Mouse (Mus musculus) heart, postnatal 14 days (tissue): Measurements from ENCODE around the gene Ovol3. TPM values are rescaled to one million over a fixed set of nuclear protein-coding genes. Genes with fewer than 3 reads are reported as not detected.

Experiments
- DNase-seq, 2 experiments: peaks; one replicate each; pipeline ENCODE4 v3.0.0; 2021 to 2022
- intact Hi-C: fragments of 180-260 bp; cut with DNase I; formaldehyde crosslinking; loops from one replicate; pipeline ENCODE4 v1.15.1; 2025
- total RNA-seq, 2 experiments: library from RNA; stranded (reverse); gene quantifications; 2 replicates each; pipeline ENCODE4 v1.2.3; 2021

Ovol3 gene
- total RNA-seq, 2 experiments from 2014 or later = not detected

DNA sequence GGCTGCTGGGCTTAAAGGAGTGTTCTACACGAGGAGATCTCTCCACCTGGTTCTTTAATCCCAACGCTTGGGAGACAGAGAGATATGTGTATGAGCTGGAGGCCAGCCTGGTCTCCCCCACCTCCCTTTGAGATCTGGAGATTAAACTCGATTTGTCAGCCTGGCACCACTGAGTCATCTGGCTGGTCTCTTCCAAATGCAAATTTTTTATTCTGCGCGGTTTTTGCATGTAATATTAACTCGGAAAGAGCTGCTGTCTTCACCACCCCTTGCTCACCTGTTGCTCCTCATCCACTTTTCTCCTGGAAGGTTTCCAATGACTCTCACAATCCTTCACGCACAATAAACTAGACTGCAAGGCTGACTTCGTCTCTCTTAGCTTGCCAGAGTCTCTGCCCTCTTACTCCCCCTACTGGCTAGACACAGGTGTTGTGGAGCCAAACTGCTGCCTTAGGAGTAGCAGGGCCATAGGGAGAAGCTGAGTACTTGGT, 37.0 kb downstream of the Ovol3 start, which contains the start of gene Capns1:
Gene Capns1 (minus strand): TSS at position 331 of the 491 bp plus-strand sequence.
- peak; percentile 58 to 74 for DNase-seq
- intact Hi-C loops = loop anchor here (2.0 kb wide), 1 partner anchor 14 kb away; the partner anchor contains the start of gene Cox7a1

GRCm38 (mm10) chr7:30197592-30198129, 37.9 kb downstream of the Ovol3 start:
- intact Hi-C loops = loop anchor here (2.0 kb wide), 1 partner anchor 13 kb away; the partner anchor contains the start of gene Cox7a1
- DNase-seq = no peak

- intact Hi-C loops = no loop called here
- DNase-seq = no peak
Measured at GRCm38 (mm10) chr7:30196171-30196570, 39.4 kb downstream of the Ovol3 start.

DNA sequence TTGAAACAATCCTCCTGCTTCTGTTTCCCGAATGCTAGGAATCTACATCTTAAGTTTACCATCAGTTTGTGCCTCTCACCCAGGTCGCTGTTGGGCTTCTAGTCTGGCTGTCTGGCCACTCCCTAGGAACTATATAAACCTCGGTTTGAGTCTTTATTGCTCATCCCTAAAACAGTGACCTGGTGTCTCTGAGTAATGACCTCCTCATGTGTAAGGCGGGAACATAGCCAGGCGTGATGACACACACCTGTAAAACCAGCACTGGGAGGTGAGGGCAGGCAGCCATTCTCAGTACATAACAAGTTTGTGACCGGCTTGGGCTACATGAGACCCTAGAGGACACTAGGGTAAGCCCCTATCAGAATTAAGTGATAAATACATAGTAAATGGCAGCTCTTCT, 40.1 kb downstream of the Ovol3 start:
- intact Hi-C loops = no loop called here

GRCm38 (mm10) chr7:30194884-30195283, 40.6 kb downstream of the Ovol3 start:
- intact Hi-C loops = no loop called here
- DNase-seq = peak; percentile 97 to 98

More for the DNA sequence above, 40.1 kb downstream of the Ovol3 start:
- no peak for DNase-seq

GRCm38 (mm10) chr7:30194101-30194831, 41.3 kb downstream of the Ovol3 start:
- peak; percentile 57 to 70 for DNase-seq

GRCm38 (mm10) chr7:30193581-30194100, 41.9 kb downstream of the Ovol3 start:
- intact Hi-C loops = no loop called here
- peak; percentile 75 to 79 for DNase-seq

More at GRCm38 (mm10) chr7:30194101-30194831, 41.3 kb downstream of the Ovol3 start:
- intact Hi-C loops = no loop called here

- intact Hi-C loops = no loop called here
- no peak for DNase-seq
Measured at GRCm38 (mm10) chr7:30193013-30193412, 42.5 kb downstream of the Ovol3 start.

GRCm38 (mm10) chr7:30192088-30192487, 43.4 kb downstream of the Ovol3 start:
- intact Hi-C loops = no loop called here

GRCm38 (mm10) chr7:30189116-30189491, 46.4 kb downstream of the Ovol3 start:
- no peak for DNase-seq
- intact Hi-C loops = no loop called here

More at GRCm38 (mm10) chr7:30192088-30192487, 43.4 kb downstream of the Ovol3 start:
- no peak for DNase-seq

DNA sequence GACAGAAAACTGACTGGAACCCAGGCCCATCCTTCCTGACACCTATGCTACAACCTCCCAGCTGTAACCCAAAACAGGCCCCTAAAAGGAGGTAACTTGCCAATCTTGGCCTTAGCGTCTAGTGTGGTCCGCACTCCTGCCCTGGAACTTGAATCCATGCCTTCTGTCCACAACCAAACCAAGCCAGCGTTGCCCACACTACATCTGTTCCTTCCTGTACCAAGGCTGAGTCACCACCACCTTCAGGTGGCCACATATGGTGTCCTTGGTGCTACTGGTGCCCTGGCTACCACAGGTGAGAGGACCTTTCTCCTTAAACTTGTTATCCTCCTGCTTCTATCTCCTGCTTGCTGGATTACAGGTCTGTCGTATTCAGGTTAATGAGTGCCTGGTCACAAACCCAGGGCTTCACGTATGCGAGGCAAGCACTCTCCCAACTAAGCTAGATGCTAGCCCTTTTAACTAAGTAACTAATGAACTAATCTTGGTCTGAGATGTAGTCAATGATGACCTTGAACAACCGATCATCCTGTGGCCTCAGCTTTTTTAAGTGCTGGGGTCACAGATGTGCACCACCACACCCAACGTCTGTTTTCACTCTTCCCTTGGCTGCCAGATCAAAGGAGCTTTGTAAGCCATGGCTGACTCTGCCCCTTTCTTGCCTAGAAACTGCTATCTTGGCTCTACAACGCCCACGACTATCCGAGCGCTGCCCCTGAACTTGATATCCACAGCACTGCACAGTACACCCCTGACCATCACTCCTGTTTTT, 47.0 kb downstream of the Ovol3 start:
- DNase-seq = no peak
- intact Hi-C loops = no loop called here

GRCm38 (mm10) chr7:30184641-30185348, 50.7 kb downstream of the Ovol3 start:
- no peak for DNase-seq
- intact Hi-C loops = loop anchor here (2.0 to 5.0 kb wide), 2 partner anchors 14 to 33 kb away; partner anchors contain the start of gene Capns1

DNA sequence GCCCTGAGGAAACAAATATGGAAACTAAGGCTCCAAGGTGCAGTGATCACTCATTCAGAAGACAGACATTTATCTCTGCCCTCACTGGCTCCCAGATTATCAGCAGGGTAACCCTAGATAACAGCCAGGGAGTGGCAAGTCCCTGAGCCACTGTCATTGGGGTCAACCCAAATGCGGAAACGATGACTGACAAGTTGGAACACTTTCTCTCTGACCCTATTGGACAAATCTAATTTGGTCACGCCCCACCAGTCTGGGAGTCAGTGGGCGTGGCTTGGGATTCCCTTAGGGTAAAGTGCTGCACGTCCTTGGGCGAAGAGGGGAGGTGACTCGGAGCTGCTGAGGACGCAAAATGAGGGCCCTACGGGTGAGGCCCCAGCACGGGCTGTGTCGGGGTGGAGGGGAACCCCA, 51.6 kb downstream of the Ovol3 start, which contains the start of gene Cox7a1:
Gene Cox7a1 (plus strand): TSS at position 266 of the 411 bp plus-strand sequence.
- intact Hi-C loops = loop anchor here (2.0 to 5.0 kb wide), 2 partner anchors 15 to 33 kb away; partner anchors contain the start of gene Capns1
- peak; percentile 87 to 93 for DNase-seq

Other genes starting within 250 kb of the Ovol3 start
- gene Zfp14, start 184.3 kb downstream of the Ovol3 start, total RNA-seq = 1 to 10 TPM; 2.2 to 3.3 TPM
- gene Zfp82, start 162.8 kb downstream of the Ovol3 start, total RNA-seq = 1 to 10 TPM; 2.0 to 2.1 TPM
- gene Gm26920, start 145.3 kb downstream of the Ovol3 start, total RNA-seq = not detected
- 1 to 10 TPM; 1.5 to 1.8 TPM for gene Zfp566, start 145.2 kb downstream of the Ovol3 start, total RNA-seq
- 10 to 100 TPM; 35.9 to 40.9 TPM for gene Zfp260, start 140.9 kb downstream of the Ovol3 start, total RNA-seq
- gene Zfp382, start 113.8 kb downstream of the Ovol3 start, total RNA-seq = 1 to 10 TPM; 4.2 to 4.4 TPM
- gene Zfp146, start 66.0 kb downstream of the Ovol3 start, total RNA-seq = 10 to 100 TPM; 29.6 to 34.9 TPM
- 1,000 to 10,000 TPM; 1,873 to 1,882 TPM for gene Cox7a1, start 51.6 kb downstream of the Ovol3 start, total RNA-seq
- gene Capns1, start 36.9 kb downstream of the Ovol3 start, total RNA-seq = 100 to 1,000 TPM; 285 to 301 TPM
- 10 to 100 TPM; 52.8 to 55.5 TPM for gene Polr2i, start 3.8 kb downstream of the Ovol3 start, total RNA-seq
- gene Tbcb, start 3.5 kb downstream of the Ovol3 start, total RNA-seq = 10 to 100 TPM; 47.4 to 60.8 TPM
- gene Thap8, start 44.4 kb upstream of the Ovol3 start, total RNA-seq = under 1 TPM; 0.22 to 0.43 TPM
- gene Wdr62, start 44.7 kb upstream of the Ovol3 start, total RNA-seq = 1 to 10 TPM; 2.7 to 2.9 TPM
- gene Clip3, start 56.0 kb upstream of the Ovol3 start, total RNA-seq = 10 to 100 TPM in 1 of 2 experiments, 1 to 10 TPM in 1; 7.0 to 14.1 TPM
- 10 to 100 TPM; 22.0 to 23.0 TPM for gene Alkbh6, start 73.0 kb upstream of the Ovol3 start, total RNA-seq
- gene Syne4, start 79.1 kb upstream of the Ovol3 start, total RNA-seq = 1 to 10 TPM; 1.4 to 1.8 TPM
- gene E130208F15Rik, start 86.0 kb upstream of the Ovol3 start, total RNA-seq = under 1 TPM; 0.85 to 0.88 TPM
- 10 to 100 TPM; 12.1 to 12.8 TPM for gene Sdhaf1, start 88.2 kb upstream of the Ovol3 start, total RNA-seq
- 1 to 10 TPM in 1 of 2 experiments, under 1 TPM in 1; 0.83 to 1.2 TPM for gene Lrfn3, start 127.0 kb upstream of the Ovol3 start, total RNA-seq
- 10 to 100 TPM; 18.6 to 19.9 TPM for gene Tyrobp, start 178.0 kb upstream of the Ovol3 start, total RNA-seq
- 1 to 10 TPM; 1.2 to 1.3 TPM for gene Hcst, start 184.1 kb upstream of the Ovol3 start, total RNA-seq
- gene Nfkbid, start 186.0 kb upstream of the Ovol3 start, total RNA-seq = under 1 TPM; 0.67 to 0.71 TPM
- 1 to 10 TPM; 4.0 to 4.4 TPM for gene Aplp1, start 209.8 kb upstream of the Ovol3 start, total RNA-seq
- gene Kirrel2, start 222.0 kb upstream of the Ovol3 start, total RNA-seq = not detected
- not detected for gene Nphs1, start 222.6 kb upstream of the Ovol3 start, total RNA-seq